Mouse (Mus musculus): ENCODE results near the gene Kcng4. TPM values are rescaled to one million over a fixed set of nuclear protein-coding genes. Genes with fewer than 3 reads are reported as not detected.

The Kcng4 gene
- polyA plus RNA-seq, 1 experiment = not detected

DNA sequence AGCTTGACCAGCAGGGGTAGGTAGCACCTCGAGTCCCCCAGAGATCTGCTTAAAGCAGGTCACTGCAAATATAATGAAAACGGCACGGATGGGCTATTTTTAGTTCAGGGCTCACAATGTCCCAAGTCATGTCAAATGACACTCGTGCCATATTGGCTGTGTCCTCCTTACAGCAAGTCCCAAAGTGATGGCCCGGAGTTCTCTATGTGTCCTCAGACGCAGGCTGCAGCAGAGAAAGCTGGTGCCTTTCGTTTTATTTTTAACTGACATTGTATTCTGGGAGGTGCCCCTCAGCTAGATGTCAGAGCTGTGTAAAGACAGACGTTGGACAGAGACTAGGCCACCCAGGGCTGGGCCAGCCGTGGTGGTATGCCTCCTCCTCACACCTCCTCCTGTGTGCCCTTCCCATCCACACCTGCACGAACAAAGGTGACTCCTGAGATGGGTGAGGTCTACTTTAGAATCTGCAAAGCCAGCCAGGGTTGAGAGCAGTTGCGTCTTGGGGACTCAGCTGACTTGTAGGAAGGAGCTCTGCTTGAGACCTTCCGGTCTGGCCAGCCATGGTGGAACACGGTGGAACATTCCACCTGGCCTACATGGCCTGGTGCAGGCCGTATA is 14.5 kb downstream of the Kcng4 start:
- Histone ChIP-seq H3K79me2 (ENCODE audit: control insufficient read depth, insufficient read depth) (no peaks in the 10 kb centered on the region), H3K4me3 (no peak overlapping the region), H3K36me3 (ENCODE audit: control insufficient read depth, insufficient read depth) (no peaks in the 10 kb centered on the region), H3ac (ENCODE audit: control insufficient read depth, insufficient read length) (no peak overlapping the region), H3K27me3 (ENCODE audit: control insufficient read depth, insufficient read depth, insufficient read length) (peaks cover 81% of the 10 kb centered on the region), H3K4me2 (ENCODE audit: low read depth) (no peak overlapping the region)
- no peak for TF ChIP-seq MYOD1 (IDR thresholded peaks at IDR 0.05; ENCODE audit: control insufficient read depth in 1 of 3, insufficient read length in 2 of 3, low read depth in 2 of 3)
- TF ChIP-seq SRF (IDR thresholded peaks at IDR 0.05; ENCODE audit: control insufficient read depth, insufficient read length, low read depth) = no peak
- TF ChIP-seq TCF3 (IDR thresholded peaks at IDR 0.05; ENCODE audit: insufficient read length, low read depth) = no peak
- TF ChIP-seq CEBPB (IDR thresholded peaks at IDR 0.05; ENCODE audit: insufficient read depth, poor library complexity, severe bottlenecking) = no peak
- TF ChIP-seq POLR2AphosphoS2 (IDR thresholded peaks at IDR 0.05; ENCODE audit: insufficient read length, low read depth) = no peak
- no peak for TF ChIP-seq MAX (IDR thresholded peaks at IDR 0.05; ENCODE audit: low read depth)
- TF ChIP-seq REST (IDR thresholded peaks at IDR 0.05; ENCODE audit: insufficient read depth, insufficient read length) = no peak
- TF ChIP-seq USF1 (IDR thresholded peaks at IDR 0.05; ENCODE audit: low read depth) = no peak
- no peak for TF ChIP-seq TCF12 (IDR thresholded peaks at IDR 0.05; ENCODE audit: insufficient read depth, poor library complexity, severe bottlenecking)
- TF ChIP-seq POLR2A (IDR thresholded peaks at IDR 0.05; ENCODE audit: insufficient read length, low read depth) = no peak
- TF ChIP-seq E2F4 (IDR thresholded peaks at IDR 0.05; ENCODE audit: insufficient read depth) = no peak
- no peak for TF ChIP-seq MYOG (IDR thresholded peaks at IDR 0.05; ENCODE audit: control insufficient read depth in 1 of 3, insufficient read depth in 1 of 3, insufficient read length in 2 of 3, low read depth in 2 of 3)

DNA sequence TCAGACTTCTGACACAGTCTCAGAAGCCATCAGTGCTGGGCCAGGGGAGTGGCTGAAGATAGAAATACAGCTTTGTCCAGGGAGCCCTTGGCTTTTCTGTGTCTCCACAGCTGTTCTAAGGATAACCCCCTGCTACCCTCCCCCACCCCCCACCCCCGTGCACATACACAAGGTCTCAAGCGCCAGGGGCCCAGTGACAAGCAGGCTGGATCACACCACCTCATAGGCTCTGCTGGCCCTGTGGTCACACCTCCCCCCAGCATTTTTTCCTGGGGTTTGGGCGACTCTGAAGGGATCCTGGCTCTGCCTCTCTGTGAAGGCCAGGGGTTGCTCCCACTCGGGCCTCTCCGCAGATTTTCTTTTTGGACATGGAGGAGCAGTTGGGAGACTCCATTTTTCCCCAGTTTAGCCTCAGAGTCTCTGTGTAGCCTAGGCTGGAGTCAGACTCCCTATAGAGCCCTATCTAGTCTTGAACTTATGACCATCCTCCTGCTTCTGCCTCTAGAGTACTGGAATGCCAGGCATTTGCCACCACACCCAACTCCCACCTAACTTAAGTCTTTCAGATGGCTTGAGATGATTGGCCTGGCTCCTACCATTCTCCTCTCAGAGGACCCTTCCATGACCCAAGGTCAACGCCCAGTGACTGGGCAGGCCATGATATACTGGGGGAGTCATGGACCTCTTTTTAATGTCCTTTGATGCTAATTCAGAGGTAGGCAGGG is 15.2 kb downstream of the Kcng4 start:
- Histone ChIP-seq H3K36me3 (ENCODE audit: control insufficient read depth, insufficient read depth) (no peaks in the 10 kb centered on the region), H3ac (ENCODE audit: control insufficient read depth, insufficient read length) (no peak overlapping the region), H3K4me2 (ENCODE audit: low read depth) (no peak overlapping the region), H3K4me3 (no peak overlapping the region), H3K27me3 (ENCODE audit: control insufficient read depth, insufficient read depth, insufficient read length) (peaks cover 81% of the 10 kb centered on the region), H3K79me2 (ENCODE audit: control insufficient read depth, insufficient read depth) (no peaks in the 10 kb centered on the region)
- TF ChIP-seq TCF3 (IDR thresholded peaks at IDR 0.05; ENCODE audit: insufficient read length, low read depth) (no peak), TCF12 (IDR thresholded peaks at IDR 0.05; ENCODE audit: insufficient read depth, poor library complexity, severe bottlenecking) (no peak), USF1 (IDR thresholded peaks at IDR 0.05; ENCODE audit: low read depth) (no peak), E2F4 (IDR thresholded peaks at IDR 0.05; ENCODE audit: insufficient read depth) (no peak), MYOD1 (IDR thresholded peaks at IDR 0.05; ENCODE audit: control insufficient read depth in 1 of 3, insufficient read length in 2 of 3, low read depth in 2 of 3) (no peak), POLR2AphosphoS2 (IDR thresholded peaks at IDR 0.05; ENCODE audit: insufficient read length, low read depth) (no peak), POLR2A (IDR thresholded peaks at IDR 0.05; ENCODE audit: insufficient read length, low read depth) (no peak), CEBPB (IDR thresholded peaks at IDR 0.05; ENCODE audit: insufficient read depth, poor library complexity, severe bottlenecking) (no peak), MYOG (IDR thresholded peaks at IDR 0.05; ENCODE audit: control insufficient read depth in 1 of 3, insufficient read depth in 1 of 3, insufficient read length in 2 of 3, low read depth in 2 of 3) (no peak), MAX (IDR thresholded peaks at IDR 0.05; ENCODE audit: low read depth) (no peak), REST (IDR thresholded peaks at IDR 0.05; ENCODE audit: insufficient read depth, insufficient read length) (no peak), SRF (IDR thresholded peaks at IDR 0.05; ENCODE audit: control insufficient read depth, insufficient read length, low read depth) (no peak)

DNA sequence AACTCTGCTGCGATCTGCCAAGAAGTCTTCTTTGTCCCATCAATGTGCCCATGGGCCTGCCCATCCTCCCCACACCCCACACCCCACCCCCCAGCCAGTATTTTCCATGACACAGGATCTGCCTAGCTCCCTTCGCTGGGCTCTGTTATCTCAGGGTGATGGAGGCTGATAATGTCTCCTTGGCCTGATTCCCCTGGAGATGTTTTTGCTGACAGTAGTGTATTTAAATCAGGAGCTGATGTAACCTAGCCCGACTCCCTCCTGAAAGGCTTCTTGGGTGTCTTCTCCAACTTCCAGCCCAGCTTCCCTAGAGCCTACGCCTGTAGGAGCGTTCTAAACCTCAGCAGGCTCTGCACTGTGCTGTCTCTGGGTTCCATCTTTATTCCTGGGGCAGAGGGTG is 16.6 kb downstream of the Kcng4 start:
- peaks cover 81% of the 10 kb centered on the region for H3K27me3 ChIP-seq (ENCODE audit: control insufficient read depth, insufficient read depth, insufficient read length)
- no peak for TF ChIP-seq MAX (IDR thresholded peaks at IDR 0.05; ENCODE audit: low read depth)
- no peaks in the 10 kb centered on the region for H3K79me2 ChIP-seq (ENCODE audit: control insufficient read depth, insufficient read depth)
- H3ac ChIP-seq (ENCODE audit: control insufficient read depth, insufficient read length) = no peak overlapping the region
- H3K4me3 ChIP-seq = no peak overlapping the region
- no peak overlapping the region for H3K4me2 ChIP-seq (ENCODE audit: low read depth)
- H3K36me3 ChIP-seq (ENCODE audit: control insufficient read depth, insufficient read depth) = no peaks in the 10 kb centered on the region

DNA sequence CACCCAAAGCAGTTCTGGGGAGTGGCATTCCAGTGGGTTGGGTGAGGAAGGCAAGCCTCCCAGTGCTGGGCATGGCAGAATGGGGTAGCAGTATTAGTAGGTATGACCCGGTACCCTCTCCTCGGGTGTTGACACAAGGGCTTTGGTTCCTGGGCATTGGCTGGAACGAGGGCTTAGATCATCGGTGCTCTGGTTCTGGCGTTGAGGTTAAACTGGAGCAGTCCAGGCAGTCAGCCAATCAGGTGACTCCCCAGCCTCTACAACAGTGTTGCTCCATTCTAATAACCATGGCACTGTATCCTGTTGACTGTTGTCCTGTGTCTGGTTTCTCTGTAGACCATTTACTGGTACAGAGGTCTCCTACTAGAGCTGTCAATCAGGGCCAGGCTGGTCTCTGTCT is 17.9 kb downstream of the Kcng4 start:
- Histone ChIP-seq H3K79me2 (ENCODE audit: control insufficient read depth, insufficient read depth) (no peaks in the 10 kb centered on the region), H3K27me3 (ENCODE audit: control insufficient read depth, insufficient read depth, insufficient read length) (peaks cover 81% of the 10 kb centered on the region)

DNA sequence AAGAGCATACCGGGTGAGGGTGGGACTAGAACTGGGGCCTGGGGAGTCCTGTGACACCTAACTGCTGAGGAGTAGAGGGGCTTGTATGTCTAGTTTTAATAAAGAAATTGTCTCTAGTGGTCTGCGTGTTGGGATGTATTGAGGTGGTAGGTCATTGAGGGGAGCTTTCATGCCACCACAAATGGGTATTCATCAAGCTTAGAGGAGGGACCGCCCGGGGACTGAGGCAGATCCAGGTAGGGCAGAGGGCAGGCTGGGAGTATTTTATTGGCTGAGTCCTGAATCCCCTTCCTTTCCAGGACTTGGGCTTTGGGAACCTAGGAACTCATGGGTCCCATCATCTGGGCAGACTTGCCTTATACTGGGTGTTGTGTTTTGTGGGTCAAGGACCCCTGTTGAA is 18.7 kb downstream of the Kcng4 start:
- Histone ChIP-seq H3K27me3 (ENCODE audit: control insufficient read depth, insufficient read depth, insufficient read length) (peaks cover 78% of the 10 kb centered on the region), H3K36me3 (ENCODE audit: control insufficient read depth, insufficient read depth) (no peaks in the 10 kb centered on the region), H3K4me3 (no peak overlapping the region), H3K79me2 (ENCODE audit: control insufficient read depth, insufficient read depth) (no peaks in the 10 kb centered on the region), H3K4me2 (ENCODE audit: low read depth) (no peak overlapping the region), H3ac (ENCODE audit: control insufficient read depth, insufficient read length) (no peak overlapping the region)
- no peak for TF ChIP-seq SRF (IDR thresholded peaks at IDR 0.05; ENCODE audit: control insufficient read depth, insufficient read length, low read depth)
- no peak for TF ChIP-seq TCF3 (IDR thresholded peaks at IDR 0.05; ENCODE audit: insufficient read length, low read depth)
- TF ChIP-seq REST (IDR thresholded peaks at IDR 0.05; ENCODE audit: insufficient read depth, insufficient read length) = no peak
- TF ChIP-seq MYOG (IDR thresholded peaks at IDR 0.05; ENCODE audit: control insufficient read depth in 1 of 3, insufficient read depth in 1 of 3, insufficient read length in 2 of 3, low read depth in 2 of 3) = no peak
- no peak for TF ChIP-seq E2F4 (IDR thresholded peaks at IDR 0.05; ENCODE audit: insufficient read depth)
- no peak for TF ChIP-seq POLR2A (IDR thresholded peaks at IDR 0.05; ENCODE audit: insufficient read length, low read depth)

More for the DNA sequence above, 17.9 kb downstream of the Kcng4 start:
- no peak overlapping the region for H3ac ChIP-seq (ENCODE audit: control insufficient read depth, insufficient read length)
- H3K4me2 ChIP-seq (ENCODE audit: low read depth) = no peak overlapping the region
- H3K4me3 ChIP-seq = no peak overlapping the region
- no peak for TF ChIP-seq E2F4 (IDR thresholded peaks at IDR 0.05; ENCODE audit: insufficient read depth)
- TF ChIP-seq SRF (IDR thresholded peaks at IDR 0.05; ENCODE audit: control insufficient read depth, insufficient read length, low read depth) = no peak
- H3K36me3 ChIP-seq (ENCODE audit: control insufficient read depth, insufficient read depth) = no peaks in the 10 kb centered on the region

Measured in myocyte (in vitro differentiated cells).